Mouse (Mus musculus) forebrain, postnatal 0 days (tissue): ENCODE data around the gene Acap1. TPM values are rescaled to one million over a fixed set of nuclear protein-coding genes. Genes with fewer than 3 reads are reported as not detected.

ENCODE experiments used
- ATAC-seq: fragments of 200-750 bp; cut with Nextera tagmentation; 2 replicates; pipeline ENCODE4 v1.8.0; 2017; ENCODE audit warnings: mild to moderate bottlenecking, moderate library complexity
- DNase-seq: peaks from one replicate; pipeline ENCODE4 v3.0.0-alpha.2; 2015
- H3K27ac ChIP-seq: fragments of 300-500 bp; sonication (generic); 2 replicates; pipeline ENCODE4 v1.5.1; 2014; ENCODE audit warnings: low read depth, mild to moderate bottlenecking, antibody characterized with exemption, low read length, moderate library complexity, mixed read lengths
- H3K27me3 ChIP-seq: fragments of 300-500 bp; sonication (generic); 2 replicates; pipeline ENCODE4 v1.6.1; 2014; ENCODE audit warnings: mild to moderate bottlenecking, low read length, mixed read lengths; ENCODE audit not compliant: insufficient read depth
- H3K36me3 ChIP-seq: fragments of 300-500 bp; sonication (generic); 2 replicates; pipeline ENCODE4 v1.6.1; 2014; ENCODE audit warnings: mild to moderate bottlenecking, moderate library complexity; ENCODE audit not compliant: insufficient read depth
- H3K4me1 ChIP-seq: fragments of 300-500 bp; sonication (generic); 2 replicates; pipeline ENCODE4 v1.6.1; 2014; ENCODE audit warnings: antibody characterized with exemption; ENCODE audit not compliant: insufficient read depth
- H3K4me2 ChIP-seq: fragments of 300-500 bp; sonication (generic); 2 replicates; pipeline ENCODE4 v1.6.1; 2014; ENCODE audit warnings: low read depth, mild to moderate bottlenecking, moderate library complexity
- H3K4me3 ChIP-seq: fragments of 300-500 bp; sonication (generic); 2 replicates; pipeline ENCODE4 v1.5.1; 2014; ENCODE audit warnings: low read depth, low read length, mixed read lengths
- H3K9ac ChIP-seq: fragments of 300-500 bp; sonication (generic); 2 replicates; pipeline ENCODE4 v1.6.1; 2014; ENCODE audit warnings: mild to moderate bottlenecking
- H3K9me3 ChIP-seq: fragments of 300-500 bp; sonication (generic); 2 replicates; pipeline ENCODE4 v1.6.1; 2016; ENCODE audit warnings: low read length
- CTCF ChIP-seq: sonication (generic); IDR thresholded peaks from 2 replicates; pipeline ENCODE4 v1.5.1; 2016; ENCODE audit warnings: antibody characterized with exemption, control low read depth, low read depth
- WGBS: fragments of 180-500 bp; shearing (Covaris S2); extraction: QIAGEN DNeasy Blood & Tissue Kit; methylation state at CpG from one replicate; pipeline ENCODE4 v1.1.7; 2014; 5-methylcytosine and 5-hydroxymethylcytosine counted together
- polyA plus RNA-seq: library from polyadenylated mRNA; unstranded; fragments of >200 nt; fragmentation: Nextera tagmentation; extraction: Ambion mirVana; gene quantifications from 2 replicates; pipeline ENCODE4 v1.2.1, GENCODE M21; 2015
- total RNA-seq: library from RNA; depleted of rRNA; stranded (reverse); fragments of >200 nt; gene quantifications from 2 replicates; pipeline ENCODE4 v1.2.3, GENCODE M21; 2014

Gene Acap1
- total and polyA plus RNA-seq, 2 experiments from 2014 or later: 0.48 to 0.90 TPM

- peak overlapping the region; percentile 55 for H3K4me3 ChIP-seq
- 36% methylated on average over 9 of the region's 9 CpGs for WGBS
- no peaks in the 10 kb centered on the region for H3K36me3 ChIP-seq
- no peaks in the 10 kb centered on the region for H3K9me3 ChIP-seq
- H3K4me2 ChIP-seq: peak overlapping the region; percentile 98
- H3K27ac ChIP-seq: no peak overlapping the region
- ATAC-seq (no peak), DNase-seq (no peak)
- H3K27me3 ChIP-seq: no peaks in the 10 kb centered on the region
- H3K4me1 ChIP-seq: peaks cover 8% of the 10 kb centered on the region
- no peak for TF ChIP-seq CTCF
- no peak overlapping the region for H3K9ac ChIP-seq
Measured at GRCm38 (mm10) chr11:69936714-69937347, 41.5 kb upstream of the Acap1 start.

GRCm38 (mm10) chr11:69936156-69936555, 40.8 kb upstream of the Acap1 start:
- H3K27ac ChIP-seq: no peak overlapping the region
- peak overlapping the region; percentile 55 for H3K4me3 ChIP-seq
- no peaks in the 10 kb centered on the region for H3K36me3 ChIP-seq
- WGBS: 2% methylated on average over 30 of the region's 30 CpGs
- peak overlapping the region; percentile 55 for H3K9ac ChIP-seq
- DNase-seq (no peak), ATAC-seq (no peak)
- H3K4me1 ChIP-seq: peaks cover 8% of the 10 kb centered on the region
- no peaks in the 10 kb centered on the region for H3K27me3 ChIP-seq
- peak overlapping the region; percentile 98 for H3K4me2 ChIP-seq
- no peak for TF ChIP-seq CTCF
- no peaks in the 10 kb centered on the region for H3K9me3 ChIP-seq

GRCm38 (mm10) chr11:69935137-69935879, 40.0 kb upstream of the Acap1 start, which contains the start of gene Ybx2:
TSS of gene Ybx2 (plus strand) at chr11:69935796.
- peak; percentile 93 for ATAC-seq
- 3% methylated on average over 49 of the region's 62 CpGs for WGBS
- H3K27ac ChIP-seq: no peak within 1 kb of the TSS

GRCm38 (mm10) chr11:69934681-69935080, 39.3 kb upstream of the Acap1 start:
- H3K27ac ChIP-seq: no peak overlapping the region
- peaks cover 8% of the 10 kb centered on the region for H3K4me1 ChIP-seq
- no peak for TF ChIP-seq CTCF
- no peak for ATAC-seq
- DNase-seq: no peak
- H3K9ac ChIP-seq: no peak overlapping the region
- no peak overlapping the region for H3K4me2 ChIP-seq
- no peaks in the 10 kb centered on the region for H3K27me3 ChIP-seq
- no peaks in the 10 kb centered on the region for H3K36me3 ChIP-seq
- WGBS: 15% methylated on average over 6 of the region's 6 CpGs
- H3K4me3 ChIP-seq: no peak overlapping the region
- no peaks in the 10 kb centered on the region for H3K9me3 ChIP-seq

More at GRCm38 (mm10) chr11:69935137-69935879, 40.0 kb upstream of the Acap1 start, which contains the start of gene Ybx2:
- H3K9me3 ChIP-seq: no peaks in the 10 kb centered on the region
- no peaks in the 10 kb centered on the region for H3K27me3 ChIP-seq
- peak within 1 kb of the TSS; percentile 55 for H3K9ac ChIP-seq
- DNase-seq: peak; percentile 93
- H3K4me1 ChIP-seq: peaks cover 8% of the 10 kb centered on the region
- no peaks in the 10 kb centered on the region for H3K36me3 ChIP-seq
- peak within 1 kb of the TSS; percentile 98 for H3K4me2 ChIP-seq
- 0 out of 2 replicates have a peak, but pooled peaks have one; percentile 23 for TF ChIP-seq CTCF
- H3K4me3 ChIP-seq: peak within 1 kb of the TSS; percentile 55

- Histone ChIP-seq H3K27me3 (no peaks in the 10 kb centered on the region), H3K9ac (no peak overlapping the region), H3K4me2 (peak overlapping the region; percentile 13; the same call in 1 of the 2 replicates), H3K4me1 (peaks cover 8% of the 10 kb centered on the region), H3K27ac (no peak overlapping the region), H3K9me3 (no peaks in the 10 kb centered on the region), H3K36me3 (no peaks in the 10 kb centered on the region), H3K4me3 (no peak overlapping the region)
- peak; percentile 91 for DNase-seq
- ATAC-seq: peak; percentile 74
- TF ChIP-seq CTCF: peak; percentile 90
- WGBS: 1% methylated on average over 18 of the region's 18 CpGs
Measured at GRCm38 (mm10) chr11:69934169-69934568, 38.8 kb upstream of the Acap1 start.

- 82% methylated on average over 4 of the region's 4 CpGs for WGBS
- Histone ChIP-seq H3K36me3 (no peaks in the 10 kb centered on the region), H3K4me3 (no peak overlapping the region), H3K4me2 (no peak overlapping the region), H3K27ac (no peak overlapping the region), H3K9me3 (no peaks in the 10 kb centered on the region), H3K4me1 (peaks cover 8% of the 10 kb centered on the region), H3K27me3 (no peaks in the 10 kb centered on the region), H3K9ac (no peak overlapping the region)
- ATAC-seq: no peak
- TF ChIP-seq CTCF: no peak
- DNase-seq: no peak
Measured at GRCm38 (mm10) chr11:69933066-69933465, 37.7 kb upstream of the Acap1 start.

- 30% methylated on average over 3 of the region's 3 CpGs for WGBS
- H3K9me3 ChIP-seq: no peaks in the 10 kb centered on the region
- TF ChIP-seq CTCF: 0 out of 2 replicates have a peak, but pooled peaks have one; percentile 32
- H3K9ac ChIP-seq: no peak overlapping the region
- DNase-seq (no peak), ATAC-seq (no peak)
- no peak overlapping the region for H3K4me2 ChIP-seq
- H3K4me3 ChIP-seq: no peak overlapping the region
- H3K27me3 ChIP-seq: no peaks in the 10 kb centered on the region
- peaks cover 8% of the 10 kb centered on the region for H3K4me1 ChIP-seq
- no peak overlapping the region for H3K27ac ChIP-seq
- H3K36me3 ChIP-seq: no peaks in the 10 kb centered on the region
Measured at GRCm38 (mm10) chr11:69932254-69932653, 36.9 kb upstream of the Acap1 start.
